Mouse (Mus musculus) stomach, adult 2 months (tissue): ENCODE measurements around the gene Usp38. TPM values are rescaled to one million over a fixed set of nuclear protein-coding genes. Genes with fewer than 3 reads are reported as not detected.

Experiments
- polyA plus RNA-seq: library from polyadenylated mRNA; depleted of rRNA; stranded (reverse); fragments of >200 nt; gene quantifications from 2 replicates; pipeline ENCODE4 v1.2.3, GENCODE M21; 2012; rRNA removed

Gene Usp38
- polyA plus RNA-seq = 3.2 and 4.8 TPM in 2 replicates

DNA sequence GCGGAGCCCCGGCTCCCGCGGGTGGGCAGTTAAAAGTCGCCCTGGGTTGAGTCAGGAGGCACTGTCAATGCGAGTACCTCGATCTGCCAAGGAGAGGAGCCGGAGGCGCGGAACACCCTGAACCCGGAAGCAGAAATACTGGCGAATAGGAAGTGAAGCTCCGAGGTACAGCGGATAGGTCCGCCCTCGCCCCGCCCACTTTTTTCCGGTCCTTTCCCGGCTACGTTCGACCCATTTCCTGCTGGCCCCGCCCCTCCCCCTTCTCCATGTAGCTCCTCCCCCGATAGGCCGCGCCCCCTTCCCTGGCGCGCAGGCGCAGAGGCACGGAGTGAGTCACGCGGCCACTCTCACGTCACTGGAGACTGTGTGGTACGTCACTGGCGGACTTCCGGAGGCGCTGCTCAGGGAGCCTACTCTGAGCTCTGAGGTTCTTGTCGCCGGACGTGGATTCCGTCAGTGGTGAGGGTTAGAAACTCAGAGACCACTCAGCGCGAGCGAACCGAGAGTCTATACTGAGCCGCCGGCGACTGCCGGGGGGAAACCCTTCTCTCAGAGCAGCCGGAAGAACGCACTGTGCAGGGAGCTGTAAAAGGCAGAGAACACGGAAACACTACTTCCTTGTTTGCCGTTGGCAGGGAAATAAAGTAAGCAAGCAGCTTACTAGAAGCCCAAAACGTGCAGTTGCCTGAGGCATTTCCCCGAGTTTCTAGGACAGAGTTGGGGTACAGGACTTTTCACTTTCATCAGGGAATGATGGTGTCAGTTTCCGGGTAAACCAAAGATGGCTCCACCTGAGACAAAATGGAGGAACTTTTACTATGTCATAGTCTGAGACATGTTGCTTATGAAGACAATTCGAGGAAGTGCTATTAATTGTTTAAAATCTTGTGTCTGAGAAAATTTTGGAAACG lies at the start of gene Usp38:
TSS of gene Usp38 (minus strand) at position 140 of the 911 bp plus-strand sequence.

Other genes with a start within 250 kb of the Usp38 start
- 5.5 and 6.2 TPM in 2 replicates for gene Gab1, start 134.4 kb downstream of the Usp38 start, polyA plus RNA-seq